Mouse (Mus musculus): ENCODE measurements at regions not wholly inside any gene's neighbourhood (a gene's known extent, or its start where the extent isn't known, plus 50 kb on each side); places are given as distances from the start of the nearest gene placed in this dataset.

- DNase-seq: no peak
Observed at GRCm38 (mm10) chr5:80766591-80766990, 253.3 kb upstream of the Adgrl3 start.

DNA sequence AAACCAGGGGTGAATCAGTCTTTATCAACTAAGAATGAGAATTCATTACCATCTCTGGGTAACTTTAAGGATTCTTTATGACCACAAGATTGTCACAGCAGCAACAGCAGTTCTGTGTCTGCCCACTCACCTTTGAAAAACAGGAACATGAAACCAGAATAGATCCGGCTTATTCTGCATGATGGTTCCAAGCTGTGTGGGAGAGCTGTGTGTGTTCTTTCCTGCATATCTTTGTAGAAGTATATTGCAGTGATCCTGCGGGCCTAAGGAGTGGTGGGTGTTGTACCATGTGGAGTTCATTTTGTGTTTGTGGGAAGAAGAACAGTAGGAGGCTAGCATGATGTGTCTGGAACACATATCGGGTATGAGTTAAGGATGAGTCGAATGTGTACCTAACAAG, 236.0 kb upstream of the Adgrl3 start:
- DNase-seq: no peak

GRCm38 (mm10) chr5:80784746-80785145, 235.2 kb upstream of the Adgrl3 start:
- no peak for DNase-seq

- no peak for DNase-seq
Observed at GRCm38 (mm10) chr5:80791658-80792057, 228.3 kb upstream of the Adgrl3 start.

GRCm38 (mm10) chr5:80799777-80800176, 220.2 kb upstream of the Adgrl3 start:
- no peak for DNase-seq

GRCm38 (mm10) chr5:80812917-80813316, 207.0 kb upstream of the Adgrl3 start:
- DNase-seq: no peak

DNA sequence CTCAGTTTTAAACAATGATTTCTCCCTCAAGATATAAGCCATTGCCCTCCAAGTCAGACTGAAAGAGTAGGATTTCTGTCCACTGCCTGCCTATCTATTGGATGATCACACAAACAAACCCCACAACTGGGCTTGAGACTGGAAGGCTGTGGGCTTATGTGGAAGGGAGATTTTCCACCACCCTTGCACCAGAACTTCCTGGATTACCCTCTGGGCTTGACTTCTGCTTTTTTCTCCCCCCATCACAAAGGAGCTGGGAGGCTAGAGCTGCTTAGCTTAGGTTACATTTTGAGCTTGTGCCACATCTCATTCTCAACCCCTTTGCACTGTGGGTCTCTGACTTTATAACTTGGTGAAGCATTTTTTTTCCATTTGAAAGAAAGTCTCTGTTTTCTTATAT, 200.7 kb upstream of the Adgrl3 start:
- DNase-seq: no peak

- no peak for DNase-seq
Observed at GRCm38 (mm10) chr5:80842531-80842930, 177.4 kb upstream of the Adgrl3 start.

GRCm38 (mm10) chr5:80855034-80855433, 164.9 kb upstream of the Adgrl3 start:
- no peak for DNase-seq

- DNase-seq: no peak
Observed at GRCm38 (mm10) chr5:80876600-80876999, 143.3 kb upstream of the Adgrl3 start.

GRCm38 (mm10) chr5:80898230-80898629, 121.7 kb upstream of the Adgrl3 start:
- DNase-seq: no peak

DNA sequence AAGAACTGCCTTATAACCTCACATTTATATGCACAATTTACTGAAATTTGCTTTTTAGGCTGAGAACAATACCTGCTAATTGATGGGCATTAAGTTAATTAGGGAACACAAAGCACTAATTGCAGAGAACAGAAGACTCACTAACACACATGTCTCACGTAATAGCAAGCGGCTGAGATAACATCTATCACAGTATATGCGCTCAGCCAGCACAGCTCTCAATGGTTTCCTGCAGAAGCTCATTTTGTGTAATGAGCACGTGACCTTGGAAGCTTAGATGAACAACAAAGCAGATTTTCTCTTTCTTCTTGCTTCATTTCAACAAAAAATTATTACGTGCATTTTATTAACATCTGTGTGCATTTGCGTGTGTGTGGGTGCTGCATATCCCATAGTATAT, 111.2 kb upstream of the Adgrl3 start:
- no peak for DNase-seq

DNA sequence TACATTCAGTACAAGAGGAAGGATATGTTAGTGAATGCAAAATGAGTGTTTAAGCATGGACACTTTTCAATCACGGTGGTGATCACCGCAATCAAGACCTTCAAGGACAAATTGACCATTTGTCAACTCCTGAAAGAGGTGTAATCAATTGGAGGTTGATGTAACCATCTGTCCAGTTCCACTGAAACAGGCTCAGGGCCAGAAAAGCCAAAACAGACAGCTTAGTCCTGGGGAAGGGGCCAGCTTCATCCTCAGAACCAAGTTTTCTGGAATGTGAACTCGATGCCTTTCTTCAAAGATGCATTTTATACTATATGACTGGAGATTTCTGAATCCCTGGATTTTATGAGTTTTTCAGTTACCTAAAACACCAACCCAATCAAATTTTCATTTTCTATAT, 81.1 kb upstream of the Adgrl3 start:
- DNase-seq: no peak

GRCm38 (mm10) chr5:80951861-80952599, 67.9 kb upstream of the Adgrl3 start:
- no peak for DNase-seq

DNA sequence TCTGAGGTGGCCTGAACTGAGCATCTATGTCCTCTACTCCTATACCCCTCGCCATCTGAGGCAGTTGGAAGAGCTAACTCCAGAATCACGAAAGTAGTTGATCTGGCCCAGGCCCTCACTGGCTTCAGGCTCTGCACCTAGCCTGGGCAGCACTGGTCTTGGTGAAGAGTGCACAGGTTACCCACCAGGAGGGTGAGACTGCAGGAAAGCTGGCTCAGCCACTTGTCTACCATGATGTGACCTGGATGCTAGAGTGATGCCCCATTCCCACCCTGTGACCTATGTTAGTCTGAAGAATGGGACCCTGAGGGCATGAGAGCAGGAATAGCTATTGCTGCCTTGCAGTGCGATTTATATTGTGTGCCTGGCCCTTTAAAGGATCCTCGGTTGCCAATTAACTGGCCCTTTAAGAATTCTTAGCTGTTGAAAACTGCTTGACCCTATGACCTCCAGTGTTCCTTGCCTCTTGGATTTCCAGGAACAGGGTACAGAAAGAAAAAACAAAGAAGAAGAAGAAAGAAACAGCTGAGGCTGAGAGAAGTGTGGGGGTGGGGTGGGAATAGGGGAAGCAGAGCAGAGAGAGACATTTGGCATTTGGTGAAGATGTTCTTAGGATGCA, 67.2 kb upstream of the Adgrl3 start:
- peak in 1 of 2 experiments; percentile 8 for DNase-seq

Data from lung, adult 18-20 months (tissue).